Mouse (Mus musculus) lung, postnatal 0 days (tissue): ENCODE measurements around the gene Mgst2.

Source experiments
- CTCF ChIP-seq: IDR thresholded peaks from 2 replicates; pipeline ENCODE4 v1.5.1; 2016; ENCODE audit warnings: antibody characterized with exemption, mild to moderate bottlenecking
- EP300 ChIP-seq: IDR thresholded peaks from 2 replicates; pipeline ENCODE4 v1.6.1; 2016; ENCODE audit warnings: antibody characterized with exemption, mild to moderate bottlenecking, control low read depth

GRCm38 (mm10) chr3:51728456-51728855 lies 68.3 kb downstream of the Mgst2 start:
- no peak for TF ChIP-seq CTCF
- TF ChIP-seq EP300: no peak
